Mouse (Mus musculus) intestine, embryonic 15.5 days (tissue): ENCODE data around the gene Noxred1. TPM values are rescaled to one million over a fixed set of nuclear protein-coding genes. Genes with fewer than 3 reads are reported as not detected.

Experiments used
- ATAC-seq: fragments of 200-750 bp; cut with Nextera tagmentation; 2 replicates; pipeline ENCODE4 v1.8.0; 2017; ENCODE audit warnings: moderate TSS enrichment, moderate library complexity
- H3K27ac ChIP-seq: fragments of 300-500 bp; sonication (generic); 2 replicates; pipeline ENCODE4 v1.5.1; 2015; ENCODE audit warnings: mild to moderate bottlenecking, inconsistent platforms
- H3K27me3 ChIP-seq: fragments of 300-500 bp; sonication (generic); replicated peaks from 2 replicates; pipeline ENCODE4 v1.6.1; 2015; ENCODE audit warnings: inconsistent platforms
- H3K36me3 ChIP-seq: fragments of 300-500 bp; sonication (generic); 2 replicates; pipeline ENCODE4 v1.6.1; 2015; ENCODE audit warnings: inconsistent platforms
- H3K4me1 ChIP-seq: fragments of 300-500 bp; sonication (generic); replicated peaks from 2 replicates; pipeline ENCODE4 v1.6.1; 2015; ENCODE audit warnings: inconsistent platforms
- H3K4me2 ChIP-seq: fragments of 300-500 bp; sonication (generic); replicated peaks from 2 replicates; pipeline ENCODE4 v1.6.1; 2015; ENCODE audit warnings: mild to moderate bottlenecking, inconsistent platforms
- H3K4me3 ChIP-seq: fragments of 300-500 bp; sonication (generic); replicated peaks from 2 replicates; pipeline ENCODE4 v1.5.1; 2015; ENCODE audit warnings: inconsistent platforms
- H3K9ac ChIP-seq: fragments of 300-500 bp; sonication (generic); 2 replicates; pipeline ENCODE4 v1.6.1; 2015; ENCODE audit warnings: inconsistent platforms
- H3K9me3 ChIP-seq: fragments of 300-500 bp; sonication (generic); 2 replicates; pipeline ENCODE4 v1.6.1; 2016; ENCODE audit warnings: inconsistent platforms
- WGBS: fragments of 180-500 bp; shearing (Covaris S2); methylation state at CpG from one replicate; pipeline ENCODE4 v1.1.7; 2015; 5-methylcytosine and 5-hydroxymethylcytosine counted together
- polyA plus RNA-seq: library from polyadenylated mRNA; unstranded; fragments of >200 nt; fragmentation: Nextera tagmentation; extraction: Ambion mirVana; gene quantifications from 2 replicates; pipeline ENCODE4 v1.2.1, GENCODE M21; 2015

Gene Noxred1
- polyA plus RNA-seq, 1 experiment from 2014 or later = 0.36 TPM

- no peaks in the 10 kb centered on the region for H3K27me3 ChIP-seq
- H3K4me3 ChIP-seq = peak overlapping the region; percentile 91
- WGBS = under 1% methylated on average over 31 of the region's 31 CpGs
- peaks cover 9% of the 10 kb centered on the region for H3K4me1 ChIP-seq
- peak; percentile 68 for ATAC-seq
- peak overlapping the region; percentile 82 for H3K4me2 ChIP-seq
- H3K27ac ChIP-seq = peak overlapping the region; percentile 92
- H3K9me3 ChIP-seq = no peaks in the 10 kb centered on the region
- H3K36me3 ChIP-seq = peaks cover 25% of the 10 kb centered on the region
- peak overlapping the region; percentile 90 for H3K9ac ChIP-seq
Measured at GRCm38 (mm10) chr12:87266827-87267603, 28.5 kb upstream of the Noxred1 start.

GRCm38 (mm10) chr12:87266108-87266826 is 27.7 kb upstream of the Noxred1 start, which contains the start of the genes Vipas39 and Ahsa1:
Gene Vipas39 (minus strand): TSS chr12:87266256.
Gene Ahsa1 (plus strand): TSS chr12:87266479.
- Histone ChIP-seq H3K9ac (peak within 1 kb of the TSS; percentile 90), H3K36me3 (peaks cover 19% of the 10 kb centered on the region), H3K27me3 (no peaks in the 10 kb centered on the region), H3K4me1 (peaks cover 9% of the 10 kb centered on the region), H3K9me3 (no peaks in the 10 kb centered on the region), H3K4me3 (peak within 1 kb of the TSS; percentile 91), H3K4me2 (peak within 1 kb of the TSS; percentile 82), H3K27ac (peak within 1 kb of the TSS; percentile 92)
- under 1% methylated on average over 31 of the region's 31 CpGs for WGBS
- peak; percentile 98 for ATAC-seq

- peak overlapping the region; percentile 91 for H3K4me3 ChIP-seq
- no peak for ATAC-seq
- peaks cover 9% of the 10 kb centered on the region for H3K4me1 ChIP-seq
- H3K27ac ChIP-seq = peak overlapping the region; percentile 65; the same call in 1 of the 2 replicates
- no peaks in the 10 kb centered on the region for H3K27me3 ChIP-seq
- H3K36me3 ChIP-seq = peaks cover 16% of the 10 kb centered on the region
- 18% methylated on average over 11 of the region's 11 CpGs for WGBS
- H3K9ac ChIP-seq = peak overlapping the region; percentile 90
- no peaks in the 10 kb centered on the region for H3K9me3 ChIP-seq
- H3K4me2 ChIP-seq = peak overlapping the region; percentile 63
Measured at GRCm38 (mm10) chr12:87265444-87265843, 26.9 kb upstream of the Noxred1 start.

- no peak overlapping the region for H3K4me3 ChIP-seq
- H3K9ac ChIP-seq = no peak overlapping the region
- no peaks in the 10 kb centered on the region for H3K27me3 ChIP-seq
- H3K36me3 ChIP-seq = peaks cover 13% of the 10 kb centered on the region; the same call in 1 of the 2 replicates
- ATAC-seq = no peak
- H3K4me2 ChIP-seq = no peak overlapping the region
- no peaks in the 10 kb centered on the region for H3K4me1 ChIP-seq
- H3K9me3 ChIP-seq = no peaks in the 10 kb centered on the region
- H3K27ac ChIP-seq = no peak overlapping the region
- WGBS = 96% methylated on average over 8 of the region's 8 CpGs
Measured at GRCm38 (mm10) chr12:87260562-87260961, 22.0 kb upstream of the Noxred1 start.

- H3K4me2 ChIP-seq = no peak overlapping the region
- no peak overlapping the region for H3K9ac ChIP-seq
- peaks cover 31% of the 10 kb centered on the region for H3K36me3 ChIP-seq
- WGBS = 95% methylated on average over 5 of the region's 5 CpGs
- H3K4me1 ChIP-seq = no peaks in the 10 kb centered on the region
- no peak for ATAC-seq
- no peaks in the 10 kb centered on the region for H3K9me3 ChIP-seq
- no peaks in the 10 kb centered on the region for H3K27me3 ChIP-seq
- H3K27ac ChIP-seq = no peak overlapping the region
- H3K4me3 ChIP-seq = no peak overlapping the region
Measured at GRCm38 (mm10) chr12:87256629-87257028, 18.1 kb upstream of the Noxred1 start.

- WGBS = 94% methylated on average over 6 of the region's 6 CpGs
- no peaks in the 10 kb centered on the region for H3K4me1 ChIP-seq
- H3K27ac ChIP-seq = no peak overlapping the region
- H3K27me3 ChIP-seq = no peaks in the 10 kb centered on the region
- no peaks in the 10 kb centered on the region for H3K9me3 ChIP-seq
- no peak overlapping the region for H3K4me3 ChIP-seq
- no peak overlapping the region for H3K4me2 ChIP-seq
- no peak overlapping the region for H3K9ac ChIP-seq
- peaks cover 36% of the 10 kb centered on the region for H3K36me3 ChIP-seq
- ATAC-seq = no peak
Measured at GRCm38 (mm10) chr12:87253878-87254277, 15.3 kb upstream of the Noxred1 start.

GRCm38 (mm10) chr12:87250161-87250560 is 11.6 kb upstream of the Noxred1 start:
- 89% methylated on average over 6 of the region's 6 CpGs for WGBS
- H3K4me3 ChIP-seq = no peak overlapping the region
- peaks cover 34% of the 10 kb centered on the region for H3K36me3 ChIP-seq

GRCm38 (mm10) chr12:87236882-87237483 is 1.5 kb downstream of the Noxred1 start:
- H3K27me3 ChIP-seq = no peaks in the 10 kb centered on the region
- 85% methylated on average over 5 of the region's 5 CpGs for WGBS
- H3K9me3 ChIP-seq = no peaks in the 10 kb centered on the region
- no peak overlapping the region for H3K9ac ChIP-seq
- no peak overlapping the region for H3K27ac ChIP-seq
- peaks cover 15% of the 10 kb centered on the region; the same call in 1 of the 2 replicates for H3K36me3 ChIP-seq
- no peaks in the 10 kb centered on the region for H3K4me1 ChIP-seq
- ATAC-seq = no peak
- H3K4me3 ChIP-seq = no peak overlapping the region
- no peak overlapping the region for H3K4me2 ChIP-seq

More at GRCm38 (mm10) chr12:87250161-87250560, 11.6 kb upstream of the Noxred1 start:
- Histone ChIP-seq H3K4me2 (no peak overlapping the region), H3K27me3 (no peaks in the 10 kb centered on the region), H3K9me3 (no peaks in the 10 kb centered on the region), H3K9ac (no peak overlapping the region), H3K27ac (no peak overlapping the region), H3K4me1 (no peaks in the 10 kb centered on the region)
- ATAC-seq = no peak

GRCm38 (mm10) chr12:87230379-87230895 is 8.1 kb downstream of the Noxred1 start:
- no peak overlapping the region for H3K4me3 ChIP-seq
- no peak overlapping the region for H3K27ac ChIP-seq
- no peak overlapping the region for H3K4me2 ChIP-seq
- H3K9ac ChIP-seq = no peak overlapping the region
- H3K36me3 ChIP-seq = no peaks in the 10 kb centered on the region
- no peak for ATAC-seq
- no peaks in the 10 kb centered on the region for H3K27me3 ChIP-seq
- H3K9me3 ChIP-seq = no peaks in the 10 kb centered on the region
- no peaks in the 10 kb centered on the region for H3K4me1 ChIP-seq

GRCm38 (mm10) chr12:87229633-87230032 is 8.9 kb downstream of the Noxred1 start:
- Histone ChIP-seq H3K9ac (no peak overlapping the region), H3K4me3 (no peak overlapping the region), H3K4me1 (no peaks in the 10 kb centered on the region), H3K9me3 (no peaks in the 10 kb centered on the region), H3K4me2 (no peak overlapping the region), H3K36me3 (no peaks in the 10 kb centered on the region), H3K27ac (no peak overlapping the region), H3K27me3 (no peaks in the 10 kb centered on the region)
- WGBS = 76% methylated on average over 2 of the region's 2 CpGs
- ATAC-seq = no peak

- no peak overlapping the region for H3K4me2 ChIP-seq
- no peak overlapping the region for H3K9ac ChIP-seq
- H3K27ac ChIP-seq = no peak overlapping the region
- H3K36me3 ChIP-seq = no peaks in the 10 kb centered on the region
- H3K4me3 ChIP-seq = no peak overlapping the region
- no peak for ATAC-seq
- H3K4me1 ChIP-seq = no peaks in the 10 kb centered on the region
- no peaks in the 10 kb centered on the region for H3K9me3 ChIP-seq
- H3K27me3 ChIP-seq = no peaks in the 10 kb centered on the region
- 66% methylated on average over 7 of the region's 7 CpGs for WGBS
Measured at GRCm38 (mm10) chr12:87226801-87227200, 11.7 kb downstream of the Noxred1 start.

GRCm38 (mm10) chr12:87224950-87225349 is 13.6 kb downstream of the Noxred1 start:
- Histone ChIP-seq H3K4me3 (no peak overlapping the region), H3K4me1 (no peaks in the 10 kb centered on the region), H3K9ac (no peak overlapping the region), H3K27me3 (no peaks in the 10 kb centered on the region), H3K9me3 (no peaks in the 10 kb centered on the region), H3K4me2 (no peak overlapping the region), H3K36me3 (no peaks in the 10 kb centered on the region), H3K27ac (no peak overlapping the region)
- no peak for ATAC-seq
- 69% methylated on average over 10 of the region's 10 CpGs for WGBS
